Mouse (Mus musculus): ENCODE data around the gene Rspo3. TPM values are rescaled to one million over a fixed set of nuclear protein-coding genes. Genes with fewer than 3 reads are reported as not detected.

Gene Rspo3
- polyA plus RNA-seq (2014; fragmentation: Illumina TruSeq; extraction: RNeasy Lipid Tissue Mini Kit (QIAGEN cat#74804); ENCODE audit: low read depth, low replicate concordance), result 15.9 TPM

GRCm38 (mm10) chr10:29535546-29536260 is at the start of gene Rspo3:
TSS of gene Rspo3 (minus strand) at chr10:29535867.

Other genes with a start within 250 kb of the Rspo3 start
- 105 TPM for gene Echdc1, start 222.7 kb downstream of the Rspo3 start, polyA plus RNA-seq (2014; fragmentation: Illumina TruSeq; extraction: RNeasy Lipid Tissue Mini Kit (QIAGEN cat#74804); ENCODE audit: low read depth, low replicate concordance)
- 107 TPM for gene Rnf146, start 173.4 kb downstream of the Rspo3 start, polyA plus RNA-seq (2014; fragmentation: Illumina TruSeq; extraction: RNeasy Lipid Tissue Mini Kit (QIAGEN cat#74804); ENCODE audit: low read depth, low replicate concordance)

All from sigmoid colon, adult 10 weeks (tissue).